Mouse (Mus musculus) cerebellum, adult 11 months (tissue): ENCODE measurements around the gene Btbd35f21.
"Not testable (repeated sequence)": the region's sequence is repeated elsewhere in the genome, so short reads cannot be mapped to it uniquely, and the experiment has no call there.

Experiments used
- DNase-seq: peaks from one replicate; pipeline ENCODE4 v3.0.0; 2022

Btbd35f21 gene

DNA sequence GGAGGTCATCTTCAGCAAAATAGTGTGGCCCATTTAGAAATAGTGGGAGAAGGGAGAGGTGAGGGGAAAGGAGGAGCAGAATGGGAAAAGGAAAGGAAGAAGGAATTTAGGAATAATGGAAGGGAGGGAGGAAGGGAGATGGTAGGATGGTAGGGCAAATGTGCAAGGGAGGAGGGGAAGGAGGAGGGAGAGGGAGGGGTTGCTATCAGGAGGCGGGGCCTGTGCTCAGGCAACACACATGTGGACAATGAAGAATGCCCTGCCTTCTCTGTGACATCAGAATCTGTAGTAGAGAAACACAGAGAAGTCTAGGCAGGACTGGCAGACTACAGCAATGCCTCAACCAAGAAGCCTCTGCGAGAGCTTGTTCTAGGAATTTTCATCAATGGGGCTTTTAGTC is at the start of gene Btbd35f21:
Gene Btbd35f21, plus strand, starts transcription at position 301 of the 400 bp plus-strand sequence.
- not testable (repeated sequence) for DNase-seq
